Mouse (Mus musculus) C2C12 (cell line): ENCODE results near the gene Npas2.

Experiments used
- CTCF ChIP-seq: IDR thresholded peaks from one replicate; pipeline ENCODE4 v1.5.1; 2011; ENCODE audit not compliant: control insufficient read depth, insufficient read depth, insufficient read length
- FOSL1 ChIP-seq: IDR thresholded peaks from one replicate; pipeline ENCODE4 v1.8.0; 2011; ENCODE audit warnings: mild to moderate bottlenecking, low read length; ENCODE audit not compliant: poor library complexity, insufficient read depth, severe bottlenecking

DNA sequence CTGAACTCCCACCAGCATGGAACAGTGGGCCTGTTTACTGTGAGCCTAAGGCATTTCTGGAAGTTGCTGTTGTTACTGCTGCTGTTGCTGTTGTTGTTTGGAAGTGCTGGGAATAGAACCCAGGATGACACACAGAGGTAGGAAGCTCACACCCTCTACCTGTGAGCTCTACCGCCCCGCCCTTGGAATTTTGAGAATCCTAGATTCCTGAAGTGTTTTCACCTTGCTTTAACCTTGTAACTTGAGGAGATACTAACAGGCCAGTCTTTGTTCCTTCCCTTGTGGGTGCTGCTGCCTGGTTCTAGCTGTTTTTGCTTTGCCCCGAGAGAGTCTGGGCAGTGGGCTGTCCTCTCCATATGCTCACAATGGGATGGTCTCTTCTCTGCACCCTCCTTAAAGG, 98.5 kb downstream of the Npas2 start:
- TF ChIP-seq CTCF (no peak), FOSL1 (no peak)
